Mouse (Mus musculus): ENCODE results near the gene Nwd1. TPM values are rescaled to one million over a fixed set of nuclear protein-coding genes. Genes with fewer than 3 reads are reported as not detected.
"Not testable (repeated sequence)": the region's sequence is repeated elsewhere in the genome, so short reads cannot be mapped to it uniquely, and the experiment has no call there.

The Nwd1 gene
- polyA plus RNA-seq, 1 experiment from 2014 or later = 2.5 TPM

- 77% methylated on average over 3 of the region's 3 CpGs for WGBS
- no peak overlapping the region for H3K27ac ChIP-seq (ENCODE audit: low read length)
- no peak overlapping the region for H3K4me2 ChIP-seq (ENCODE audit: low read length)
- H3K27me3 ChIP-seq (ENCODE audit: control insufficient read depth, insufficient read depth, low read depth, low read length) = no peaks in the 10 kb centered on the region
- no peaks in the 10 kb centered on the region for H3K4me1 ChIP-seq (ENCODE audit: control insufficient read depth, insufficient read depth, low read length)
- no peak overlapping the region for H3K9ac ChIP-seq (ENCODE audit: low read depth, low read length)
- ATAC-seq = no peak
- H3K36me3 ChIP-seq (ENCODE audit: control insufficient read depth, insufficient read depth, low read length) = no peaks in the 10 kb centered on the region
- H3K4me3 ChIP-seq (ENCODE audit: low read depth, low read length) = no peak overlapping the region
- no peaks in the 10 kb centered on the region for H3K9me3 ChIP-seq (replicated peaks; ENCODE audit: control insufficient read depth, low read length, poor library complexity, severe bottlenecking)
These were observed 17.7 kb downstream of the Nwd1 start for GRCm38 (mm10) chr8:72664107-72664652.

DNA sequence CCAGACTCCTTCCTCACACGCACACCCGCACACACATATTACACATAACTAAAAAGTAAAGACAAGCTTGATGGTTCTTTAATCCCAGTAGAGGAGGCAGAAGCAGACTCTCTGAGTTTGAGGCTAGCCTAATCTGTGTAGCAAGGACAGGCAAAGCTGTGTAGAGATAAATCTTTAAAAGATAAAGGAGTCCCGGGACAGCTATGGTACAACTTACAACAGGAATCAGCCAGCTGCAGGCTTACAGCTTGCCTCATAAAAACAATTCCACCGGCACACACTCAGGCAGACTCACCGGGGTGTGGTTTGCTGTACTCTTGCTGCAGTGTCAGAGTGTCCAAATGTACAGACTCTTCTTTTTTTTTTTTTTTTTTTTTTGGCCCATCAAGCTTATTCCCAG lies 18.2 kb downstream of the Nwd1 start:
- Histone ChIP-seq H3K4me1 (ENCODE audit: control insufficient read depth, insufficient read depth, low read length) (no peaks in the 10 kb centered on the region), H3K27me3 (ENCODE audit: control insufficient read depth, insufficient read depth, low read depth, low read length) (no peaks in the 10 kb centered on the region), H3K9me3 (replicated peaks; ENCODE audit: control insufficient read depth, low read length, poor library complexity, severe bottlenecking) (no peaks in the 10 kb centered on the region), H3K36me3 (ENCODE audit: control insufficient read depth, insufficient read depth, low read length) (no peaks in the 10 kb centered on the region), H3K4me3 (ENCODE audit: low read depth, low read length) (no peak overlapping the region), H3K27ac (ENCODE audit: low read length) (no peak overlapping the region), H3K9ac (ENCODE audit: low read depth, low read length) (no peak overlapping the region), H3K4me2 (ENCODE audit: low read length) (no peak overlapping the region)
- no peak for ATAC-seq
- WGBS = 92% methylated on average over 5 of the region's 5 CpGs

GRCm38 (mm10) chr8:72665405-72665804 lies 18.9 kb downstream of the Nwd1 start:
- H3K4me3 ChIP-seq (ENCODE audit: low read depth, low read length) = no peak overlapping the region
- H3K27ac ChIP-seq (ENCODE audit: low read length) = no peak overlapping the region
- H3K9ac ChIP-seq (ENCODE audit: low read depth, low read length) = no peak overlapping the region
- no peaks in the 10 kb centered on the region for H3K9me3 ChIP-seq (replicated peaks; ENCODE audit: control insufficient read depth, low read length, poor library complexity, severe bottlenecking)
- 65% methylated on average over 5 of the region's 5 CpGs for WGBS
- no peaks in the 10 kb centered on the region for H3K4me1 ChIP-seq (ENCODE audit: control insufficient read depth, insufficient read depth, low read length)
- no peak for ATAC-seq
- no peaks in the 10 kb centered on the region for H3K36me3 ChIP-seq (ENCODE audit: control insufficient read depth, insufficient read depth, low read length)
- H3K4me2 ChIP-seq (ENCODE audit: low read length) = no peak overlapping the region
- no peaks in the 10 kb centered on the region for H3K27me3 ChIP-seq (ENCODE audit: control insufficient read depth, insufficient read depth, low read depth, low read length)

DNA sequence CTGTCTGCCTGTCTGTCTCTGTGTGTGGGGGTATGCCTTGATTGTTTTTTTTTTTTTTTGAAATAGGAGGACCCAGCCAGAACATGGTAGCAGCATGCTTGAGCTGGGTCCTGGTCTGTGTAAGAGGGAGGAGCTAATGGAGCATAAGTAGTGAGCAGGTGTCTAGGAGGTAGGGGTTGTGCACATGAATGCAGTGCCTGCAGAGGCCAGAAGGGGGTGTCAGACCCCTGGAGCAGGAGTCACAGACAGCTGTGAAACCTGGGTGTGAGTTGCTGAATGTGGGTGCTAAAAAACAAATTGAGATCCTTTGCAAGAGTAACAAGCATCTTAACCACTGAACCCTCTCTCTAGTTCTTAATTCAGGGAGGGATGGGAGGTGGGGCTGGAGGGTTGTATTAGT lies 22.4 kb downstream of the Nwd1 start:
- no peak overlapping the region for H3K9ac ChIP-seq (ENCODE audit: low read depth, low read length)
- H3K27me3 ChIP-seq (ENCODE audit: control insufficient read depth, insufficient read depth, low read depth, low read length) = no peaks in the 10 kb centered on the region
- no peak overlapping the region for H3K27ac ChIP-seq (ENCODE audit: low read length)
- H3K4me1 ChIP-seq (ENCODE audit: control insufficient read depth, insufficient read depth, low read length) = no peaks in the 10 kb centered on the region
- no peak overlapping the region for H3K4me3 ChIP-seq (ENCODE audit: low read depth, low read length)
- H3K36me3 ChIP-seq (ENCODE audit: control insufficient read depth, insufficient read depth, low read length) = no peaks in the 10 kb centered on the region
- no peak overlapping the region for H3K4me2 ChIP-seq (ENCODE audit: low read length)
- no peaks in the 10 kb centered on the region for H3K9me3 ChIP-seq (replicated peaks; ENCODE audit: control insufficient read depth, low read length, poor library complexity, severe bottlenecking)
- ATAC-seq = no peak

DNA sequence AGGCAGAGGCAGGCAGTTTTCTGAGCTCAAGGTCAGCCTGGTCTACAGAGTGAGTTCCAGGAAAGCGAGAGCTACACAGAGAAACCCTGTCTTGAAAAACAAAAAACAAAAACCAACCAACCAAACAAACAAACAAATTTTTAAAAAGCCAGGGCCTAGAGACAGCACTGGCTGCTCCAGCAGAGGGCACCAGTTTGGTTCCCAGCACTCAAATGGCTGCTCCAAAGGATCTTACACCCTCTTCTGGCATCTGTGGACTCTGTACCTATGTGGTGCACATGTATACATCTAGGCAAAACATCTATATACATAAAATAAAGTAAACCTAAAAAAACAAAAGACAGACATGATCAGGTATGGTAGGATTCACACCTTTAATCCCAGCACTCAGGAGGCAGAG lies 26.3 kb downstream of the Nwd1 start:
- Histone ChIP-seq H3K27ac (ENCODE audit: low read length) (no peak overlapping the region), H3K36me3 (ENCODE audit: control insufficient read depth, insufficient read depth, low read length) (no peaks in the 10 kb centered on the region), H3K4me3 (ENCODE audit: low read depth, low read length) (no peak overlapping the region), H3K4me2 (ENCODE audit: low read length) (no peak overlapping the region), H3K9ac (ENCODE audit: low read depth, low read length) (no peak overlapping the region), H3K9me3 (replicated peaks; ENCODE audit: control insufficient read depth, low read length, poor library complexity, severe bottlenecking) (no peaks in the 10 kb centered on the region), H3K27me3 (ENCODE audit: control insufficient read depth, insufficient read depth, low read depth, low read length) (no peaks in the 10 kb centered on the region), H3K4me1 (ENCODE audit: control insufficient read depth, insufficient read depth, low read length) (no peaks in the 10 kb centered on the region)
- 90% methylated on average over 1 of the region's 1 CpGs for WGBS
- ATAC-seq = no peak

- no peak overlapping the region for H3K4me3 ChIP-seq (ENCODE audit: low read depth, low read length)
- no peak overlapping the region for H3K4me2 ChIP-seq (ENCODE audit: low read length)
- 93% methylated on average over 2 of the region's 2 CpGs for WGBS
- no peaks in the 10 kb centered on the region for H3K9me3 ChIP-seq (replicated peaks; ENCODE audit: control insufficient read depth, low read length, poor library complexity, severe bottlenecking)
- no peaks in the 10 kb centered on the region for H3K36me3 ChIP-seq (ENCODE audit: control insufficient read depth, insufficient read depth, low read length)
- no peaks in the 10 kb centered on the region for H3K27me3 ChIP-seq (ENCODE audit: control insufficient read depth, insufficient read depth, low read depth, low read length)
- no peak overlapping the region for H3K27ac ChIP-seq (ENCODE audit: low read length)
- no peaks in the 10 kb centered on the region for H3K4me1 ChIP-seq (ENCODE audit: control insufficient read depth, insufficient read depth, low read length)
- H3K9ac ChIP-seq (ENCODE audit: low read depth, low read length) = no peak overlapping the region
- no peak for ATAC-seq
These were observed 27.7 kb downstream of the Nwd1 start for GRCm38 (mm10) chr8:72674184-72674583.

GRCm38 (mm10) chr8:72676436-72676835 lies 29.9 kb downstream of the Nwd1 start:
- 59% methylated on average over 4 of the region's 4 CpGs for WGBS
- H3K4me1 ChIP-seq (ENCODE audit: control insufficient read depth, insufficient read depth, low read length) = no peaks in the 10 kb centered on the region

DNA sequence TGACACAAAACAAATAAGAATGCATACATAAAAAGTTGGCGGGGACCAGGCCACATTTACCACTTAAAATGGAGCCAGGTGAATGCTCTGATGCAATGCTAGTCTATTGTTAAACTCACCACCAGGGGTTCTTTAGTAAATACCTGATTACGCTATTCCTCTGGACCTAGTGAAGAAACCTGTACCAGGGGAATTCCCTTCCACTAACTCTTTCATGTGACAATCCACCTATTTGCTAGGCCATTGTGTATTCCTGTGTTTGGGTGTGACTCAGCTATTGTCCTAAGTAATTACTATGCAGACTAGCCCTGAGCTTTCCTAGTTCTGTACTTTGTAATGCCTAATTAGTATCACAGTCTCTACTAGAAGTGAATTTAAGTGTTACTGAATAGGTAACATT lies 30.3 kb downstream of the Nwd1 start:
- not testable (repeated sequence) for H3K9me3 ChIP-seq (replicated peaks; ENCODE audit: control insufficient read depth, low read length, poor library complexity, severe bottlenecking); H3K27me3 ChIP-seq (ENCODE audit: control insufficient read depth, insufficient read depth, low read depth, low read length); H3K9ac ChIP-seq (ENCODE audit: low read depth, low read length); H3K27ac ChIP-seq (ENCODE audit: low read length); H3K4me2 ChIP-seq (ENCODE audit: low read length); H3K36me3 ChIP-seq (ENCODE audit: control insufficient read depth, insufficient read depth, low read length); H3K4me1 ChIP-seq (ENCODE audit: control insufficient read depth, insufficient read depth, low read length); H3K4me3 ChIP-seq (ENCODE audit: low read depth, low read length); ATAC-seq
- WGBS = 53% methylated on average over 2 of the region's 2 CpGs

More at GRCm38 (mm10) chr8:72676436-72676835, 29.9 kb downstream of the Nwd1 start:
- ATAC-seq = no peak
- Histone ChIP-seq H3K36me3 (ENCODE audit: control insufficient read depth, insufficient read depth, low read length) (no peaks in the 10 kb centered on the region), H3K9ac (ENCODE audit: low read depth, low read length) (no peak overlapping the region), H3K27me3 (ENCODE audit: control insufficient read depth, insufficient read depth, low read depth, low read length) (no peaks in the 10 kb centered on the region), H3K9me3 (replicated peaks; ENCODE audit: control insufficient read depth, low read length, poor library complexity, severe bottlenecking) (no peaks in the 10 kb centered on the region), H3K4me2 (ENCODE audit: low read length) (no peak overlapping the region), H3K4me3 (ENCODE audit: low read depth, low read length) (no peak overlapping the region), H3K27ac (ENCODE audit: low read length) (no peak overlapping the region)

- no peak overlapping the region for H3K4me3 ChIP-seq (ENCODE audit: low read depth, low read length)
- no peak overlapping the region for H3K4me2 ChIP-seq (ENCODE audit: low read length)
- no peaks in the 10 kb centered on the region for H3K36me3 ChIP-seq (ENCODE audit: control insufficient read depth, insufficient read depth, low read length)
- ATAC-seq = no peak
- H3K9me3 ChIP-seq (replicated peaks; ENCODE audit: control insufficient read depth, low read length, poor library complexity, severe bottlenecking) = no peaks in the 10 kb centered on the region
- H3K4me1 ChIP-seq (ENCODE audit: control insufficient read depth, insufficient read depth, low read length) = no peaks in the 10 kb centered on the region
- H3K27me3 ChIP-seq (ENCODE audit: control insufficient read depth, insufficient read depth, low read depth, low read length) = no peaks in the 10 kb centered on the region
- 71% methylated on average over 5 of the region's 5 CpGs for WGBS
- no peak overlapping the region for H3K27ac ChIP-seq (ENCODE audit: low read length)
- H3K9ac ChIP-seq (ENCODE audit: low read depth, low read length) = no peak overlapping the region
These were observed 30.8 kb downstream of the Nwd1 start for GRCm38 (mm10) chr8:72677331-72677730.
